Mouse (Mus musculus): ENCODE data around the gene F2rl1. TPM values are rescaled to one million over a fixed set of nuclear protein-coding genes. Genes with fewer than 3 reads are reported as not detected.

F2rl1 gene
- polyA plus RNA-seq, 1 experiment: 6.3 TPM

- TF ChIP-seq CTCF (IDR thresholded peaks at IDR 0.05; ENCODE audit: extremely low read depth, insufficient read depth, insufficient read length, insufficient replicate concordance) (no peak), POLR2A (IDR thresholded peaks at IDR 0.05; ENCODE audit: low read depth, low read length) (no peak)
- H3K27me3 ChIP-seq (ENCODE audit: control insufficient read depth, insufficient read depth, low read length): peaks cover 4% of the 10 kb centered on the region
- H3K4me1 ChIP-seq (ENCODE audit: control insufficient read depth, insufficient read depth, insufficient read length): peaks cover 8% of the 10 kb centered on the region
- 15% methylated on average over 29 of the region's 29 CpGs for WGBS
- no peaks in the 10 kb centered on the region for H3K36me3 ChIP-seq (ENCODE audit: control insufficient read depth, insufficient read depth, low read length)
- DNase-seq (ENCODE audit: low read depth in 1 of 2, low spot score in 2 of 2): no peak
- peak overlapping the region; percentile 65 for H3K4me3 ChIP-seq (ENCODE audit: extremely low read depth, insufficient read depth, insufficient read length)
- H3K27ac ChIP-seq (ENCODE audit: insufficient read depth, low read length): peak overlapping the region; percentile 64
These were observed 1.2 kb downstream of the F2rl1 start for GRCm38 (mm10) chr13:95523659-95524423.

DNA sequence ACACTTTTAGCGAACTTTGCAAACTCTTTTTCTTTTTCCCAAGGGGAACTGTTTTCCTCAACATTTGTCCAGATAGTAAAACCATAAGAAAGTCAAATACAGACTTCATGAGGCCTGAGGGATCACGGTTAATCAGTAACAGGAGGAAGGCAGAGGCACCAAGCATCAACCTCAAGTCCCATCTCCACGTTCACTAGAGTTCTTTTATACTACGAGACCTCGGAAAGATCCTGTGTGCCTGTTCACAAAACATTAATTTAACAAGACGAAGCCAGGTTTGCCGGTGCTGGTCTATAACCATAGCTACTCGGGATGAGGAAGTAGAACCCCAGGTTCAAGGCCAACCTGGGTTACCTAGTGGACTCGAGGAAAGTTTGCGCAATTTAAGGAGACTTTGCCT, 2.9 kb downstream of the F2rl1 start:
- H3K4me1 ChIP-seq (ENCODE audit: control insufficient read depth, insufficient read depth, insufficient read length): peaks cover 8% of the 10 kb centered on the region
- DNase-seq (ENCODE audit: low read depth in 1 of 2, low spot score in 2 of 2): no peak
- H3K4me3 ChIP-seq (ENCODE audit: extremely low read depth, insufficient read depth, insufficient read length): no peak overlapping the region
- WGBS: 94% methylated on average over 10 of the region's 10 CpGs
- H3K27me3 ChIP-seq (ENCODE audit: control insufficient read depth, insufficient read depth, low read length): peaks cover 4% of the 10 kb centered on the region
- H3K36me3 ChIP-seq (ENCODE audit: control insufficient read depth, insufficient read depth, low read length): no peaks in the 10 kb centered on the region
- no peak overlapping the region for H3K27ac ChIP-seq (ENCODE audit: insufficient read depth, low read length)
- TF ChIP-seq CTCF (IDR thresholded peaks at IDR 0.05; ENCODE audit: extremely low read depth, insufficient read depth, insufficient read length, insufficient replicate concordance): no peak
- TF ChIP-seq POLR2A (IDR thresholded peaks at IDR 0.05; ENCODE audit: low read depth, low read length): no peak

DNA sequence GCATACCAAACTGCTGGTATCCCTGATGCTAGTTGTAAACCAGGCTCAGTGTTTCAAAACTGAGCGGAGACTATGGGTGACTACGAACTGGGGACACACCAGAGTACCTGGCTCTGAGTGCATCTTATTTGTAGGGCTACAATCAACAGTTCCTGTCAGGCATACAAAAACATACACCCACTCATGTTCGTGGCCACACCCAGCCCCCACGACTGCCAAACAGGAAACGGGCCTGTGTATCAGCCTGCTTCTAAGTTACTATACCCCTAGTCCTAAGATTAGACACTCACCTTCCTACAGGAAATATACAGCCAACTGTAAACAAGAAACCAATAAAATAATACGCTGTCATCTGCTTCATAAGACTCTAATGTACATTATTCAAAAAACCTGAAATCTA, 4.0 kb downstream of the F2rl1 start:
- 50% methylated on average over 6 of the region's 6 CpGs for WGBS
- peak in 1 of 2 experiments; percentile 19 for DNase-seq (ENCODE audit: low read depth in 1 of 2, low spot score in 2 of 2)
- no peaks in the 10 kb centered on the region for H3K36me3 ChIP-seq (ENCODE audit: control insufficient read depth, insufficient read depth, low read length)
- TF ChIP-seq POLR2A (IDR thresholded peaks at IDR 0.05; ENCODE audit: low read depth, low read length) (no peak), CTCF (IDR thresholded peaks at IDR 0.05; ENCODE audit: extremely low read depth, insufficient read depth, insufficient read length, insufficient replicate concordance) (no peak)
- peak overlapping the region; percentile 64 for H3K27ac ChIP-seq (ENCODE audit: insufficient read depth, low read length)
- peaks cover 4% of the 10 kb centered on the region for H3K27me3 ChIP-seq (ENCODE audit: control insufficient read depth, insufficient read depth, low read length)
- H3K4me1 ChIP-seq (ENCODE audit: control insufficient read depth, insufficient read depth, insufficient read length): peaks cover 8% of the 10 kb centered on the region
- no peak overlapping the region for H3K4me3 ChIP-seq (ENCODE audit: extremely low read depth, insufficient read depth, insufficient read length)

DNA sequence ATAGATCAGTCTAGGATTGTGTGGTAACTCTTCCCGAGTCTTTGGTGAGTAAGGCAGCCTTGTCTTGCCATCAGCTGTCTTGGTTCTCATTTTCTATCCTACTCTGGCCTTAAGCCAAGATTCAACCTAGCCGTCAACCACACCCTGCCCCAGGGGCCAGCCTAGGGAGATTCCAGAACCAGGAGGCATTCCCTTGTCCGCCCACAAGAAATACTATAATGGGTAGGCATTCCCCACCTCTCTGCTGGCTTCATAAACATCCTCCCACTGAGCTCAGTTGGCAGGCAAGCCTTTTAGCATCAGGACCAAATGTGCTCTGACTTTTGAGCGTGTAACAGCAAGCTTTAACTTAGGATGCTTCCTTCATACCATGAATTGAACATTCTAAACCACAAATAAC, 10.3 kb downstream of the F2rl1 start:
- DNase-seq (ENCODE audit: low read depth in 1 of 2, low spot score in 2 of 2): no peak
- H3K27ac ChIP-seq (ENCODE audit: insufficient read depth, low read length): no peak overlapping the region
- 73% methylated on average over 4 of the region's 4 CpGs for WGBS
- no peak overlapping the region for H3K4me3 ChIP-seq (ENCODE audit: extremely low read depth, insufficient read depth, insufficient read length)
- no peaks in the 10 kb centered on the region for H3K27me3 ChIP-seq (ENCODE audit: control insufficient read depth, insufficient read depth, low read length)
- no peak for TF ChIP-seq POLR2A (IDR thresholded peaks at IDR 0.05; ENCODE audit: low read depth, low read length)
- TF ChIP-seq CTCF (IDR thresholded peaks at IDR 0.05; ENCODE audit: extremely low read depth, insufficient read depth, insufficient read length, insufficient replicate concordance): no peak
- H3K36me3 ChIP-seq (ENCODE audit: control insufficient read depth, insufficient read depth, low read length): no peaks in the 10 kb centered on the region
- no peaks in the 10 kb centered on the region for H3K4me1 ChIP-seq (ENCODE audit: control insufficient read depth, insufficient read depth, insufficient read length)

DNA sequence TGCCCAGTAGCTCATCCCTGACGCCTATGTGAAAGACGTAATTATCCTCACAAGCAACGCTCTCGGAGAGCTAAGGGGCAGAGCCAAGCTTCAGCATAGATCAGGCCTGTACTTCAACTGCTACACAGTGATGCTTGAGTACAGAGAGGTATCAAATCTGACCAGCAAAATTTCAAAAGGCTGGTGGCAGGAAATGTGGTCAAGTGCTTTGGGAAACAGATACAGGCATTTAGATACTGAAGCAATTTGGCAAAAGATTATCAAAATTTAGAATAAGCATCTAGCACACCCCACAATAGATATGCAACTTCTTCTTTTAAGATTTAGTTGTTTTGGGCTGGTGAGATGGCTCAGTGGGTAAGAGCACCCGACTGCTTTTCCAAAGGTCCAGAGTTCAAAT, 15.0 kb downstream of the F2rl1 start:
- no peak overlapping the region for H3K4me3 ChIP-seq (ENCODE audit: extremely low read depth, insufficient read depth, insufficient read length)
- TF ChIP-seq CTCF (IDR thresholded peaks at IDR 0.05; ENCODE audit: extremely low read depth, insufficient read depth, insufficient read length, insufficient replicate concordance) (no peak), POLR2A (IDR thresholded peaks at IDR 0.05; ENCODE audit: low read depth, low read length) (no peak)
- 87% methylated on average over 5 of the region's 5 CpGs for WGBS
- no peaks in the 10 kb centered on the region for H3K36me3 ChIP-seq (ENCODE audit: control insufficient read depth, insufficient read depth, low read length)
- H3K4me1 ChIP-seq (ENCODE audit: control insufficient read depth, insufficient read depth, insufficient read length): no peaks in the 10 kb centered on the region
- DNase-seq (ENCODE audit: low read depth in 1 of 2, low spot score in 2 of 2): no peak
- H3K27ac ChIP-seq (ENCODE audit: insufficient read depth, low read length): no peak overlapping the region
- H3K27me3 ChIP-seq (ENCODE audit: control insufficient read depth, insufficient read depth, low read length): no peaks in the 10 kb centered on the region

DNA sequence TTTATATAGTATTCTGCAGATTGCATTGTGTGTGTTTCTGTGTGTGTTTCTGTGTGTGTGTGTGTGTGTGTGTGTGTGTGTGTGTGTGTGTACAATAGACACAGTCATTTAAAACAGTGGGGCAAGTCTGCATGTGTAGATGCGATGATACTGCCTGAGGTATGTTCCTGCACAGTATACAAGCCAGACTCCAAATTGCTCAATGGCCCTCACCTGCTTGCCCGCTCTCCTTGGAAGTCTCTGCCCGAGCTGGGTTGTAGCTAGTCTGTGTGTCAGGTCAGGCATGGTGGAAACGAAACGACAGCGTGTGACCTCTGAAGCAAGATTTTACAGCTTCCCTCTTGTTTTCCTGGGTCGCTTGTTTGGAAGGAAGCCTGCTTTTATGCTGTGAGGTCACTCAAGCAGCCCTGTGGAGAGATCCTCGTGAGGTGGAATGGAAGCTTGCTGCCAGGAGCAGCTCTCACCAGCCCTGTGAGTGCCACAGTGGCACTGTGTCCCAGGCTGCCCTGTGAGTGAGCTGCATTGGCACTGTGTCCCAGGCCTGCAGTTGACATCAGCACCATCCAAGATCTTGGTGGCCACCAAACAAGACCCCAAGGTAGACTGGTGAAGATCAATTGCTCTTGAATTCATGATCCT, 21.6 kb downstream of the F2rl1 start:
- WGBS: 75% methylated on average over 8 of the region's 8 CpGs
- TF ChIP-seq CTCF (IDR thresholded peaks at IDR 0.05; ENCODE audit: extremely low read depth, insufficient read depth, insufficient read length, insufficient replicate concordance) (no peak), POLR2A (IDR thresholded peaks at IDR 0.05; ENCODE audit: low read depth, low read length) (no peak)

DNA sequence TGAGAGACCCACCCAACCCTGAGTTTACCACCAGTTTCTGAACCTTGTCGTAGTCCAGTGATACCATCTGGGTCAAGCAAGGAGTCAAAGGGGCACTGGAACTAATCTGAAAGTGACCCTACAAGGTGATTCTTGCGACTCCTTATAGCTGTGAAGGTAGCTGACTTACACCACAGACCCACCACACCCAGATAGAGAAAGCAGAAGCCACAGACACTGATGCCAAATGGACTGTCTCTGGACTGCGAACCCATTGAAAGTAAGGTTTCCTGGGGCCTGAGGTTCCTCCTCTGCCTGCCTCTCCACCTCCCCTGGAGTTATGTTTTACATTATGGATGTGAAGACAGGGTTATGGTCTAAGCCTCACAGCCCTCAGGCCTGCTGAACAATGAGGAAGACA, 28.4 kb downstream of the F2rl1 start:
- no peaks in the 10 kb centered on the region for H3K27me3 ChIP-seq (ENCODE audit: control insufficient read depth, insufficient read depth, low read length)
- WGBS: 86% methylated on average over 3 of the region's 3 CpGs

More for the DNA sequence above, 21.6 kb downstream of the F2rl1 start:
- Histone ChIP-seq H3K36me3 (ENCODE audit: control insufficient read depth, insufficient read depth, low read length) (no peaks in the 10 kb centered on the region), H3K4me3 (ENCODE audit: extremely low read depth, insufficient read depth, insufficient read length) (no peak overlapping the region), H3K27me3 (ENCODE audit: control insufficient read depth, insufficient read depth, low read length) (no peaks in the 10 kb centered on the region), H3K27ac (ENCODE audit: insufficient read depth, low read length) (no peak overlapping the region), H3K4me1 (ENCODE audit: control insufficient read depth, insufficient read depth, insufficient read length) (no peaks in the 10 kb centered on the region)
- no peak for DNase-seq (ENCODE audit: low read depth in 1 of 2, low spot score in 2 of 2)

More for the DNA sequence above, 28.4 kb downstream of the F2rl1 start:
- DNase-seq (ENCODE audit: low read depth in 1 of 2, low spot score in 2 of 2): no peak
- TF ChIP-seq CTCF (IDR thresholded peaks at IDR 0.05; ENCODE audit: extremely low read depth, insufficient read depth, insufficient read length, insufficient replicate concordance): no peak
- no peak for TF ChIP-seq POLR2A (IDR thresholded peaks at IDR 0.05; ENCODE audit: low read depth, low read length)
- no peaks in the 10 kb centered on the region for H3K36me3 ChIP-seq (ENCODE audit: control insufficient read depth, insufficient read depth, low read length)
- no peak overlapping the region for H3K27ac ChIP-seq (ENCODE audit: insufficient read depth, low read length)
- H3K4me3 ChIP-seq (ENCODE audit: extremely low read depth, insufficient read depth, insufficient read length): no peak overlapping the region
- peaks cover 13% of the 10 kb centered on the region; the same call in 1 of the 2 replicates for H3K4me1 ChIP-seq (ENCODE audit: control insufficient read depth, insufficient read depth, insufficient read length)

All from spleen, adult 2 months (tissue).